Mouse (Mus musculus) G1E (cell line): ENCODE data around the gene Ap1s2.

Experiments
- CTCF ChIP-seq: IDR thresholded peaks from 2 replicates; pipeline ENCODE4 v1.5.1; 2012; ENCODE audit warnings: low read depth, low read length, inconsistent platforms, mixed read lengths
- GATA1 ChIP-seq: IDR thresholded peaks from 2 replicates; pipeline ENCODE4 v1.6.1; 2012; ENCODE audit warnings: borderline replicate concordance, low read length, inconsistent platforms, mixed read lengths
- POLR2AphosphoS5 ChIP-seq: IDR thresholded peaks from 2 replicates; pipeline ENCODE4 v1.6.1; 2012; ENCODE audit warnings: low read depth, low read length, inconsistent platforms; ENCODE audit not compliant: insufficient replicate concordance
- TAL1 ChIP-seq: conservative IDR thresholded peaks from 2 replicates; pipeline ENCODE4 v1.6.1; 2012; ENCODE audit warnings: low read depth, low read length, inconsistent platforms, mixed read lengths

DNA sequence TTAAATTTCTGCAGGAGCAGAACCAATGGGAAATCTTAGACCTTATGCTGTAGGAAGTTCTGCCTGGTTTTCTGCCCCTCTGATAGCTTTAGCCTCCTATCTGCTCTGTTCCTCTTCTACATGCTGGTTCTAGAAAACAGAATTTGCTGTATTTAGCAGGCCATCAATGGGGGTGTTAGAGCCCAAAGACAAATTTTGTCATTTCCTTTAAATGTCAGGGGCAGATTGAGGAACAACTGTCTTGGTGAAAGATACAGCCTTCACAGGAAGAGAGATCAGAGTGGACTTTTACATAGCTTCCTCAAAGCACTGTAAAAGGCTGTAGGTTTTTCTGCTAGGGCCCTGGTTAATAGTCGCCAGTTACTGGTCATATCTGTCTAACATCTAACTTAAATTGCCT lies 11.5 kb upstream of the Ap1s2 start:
- TF ChIP-seq CTCF (no peak), TAL1 (no peak), GATA1 (no peak), POLR2AphosphoS5 (no peak)
